Mouse (Mus musculus): ENCODE measurements around the gene Rps11. TPM values are rescaled to one million over a fixed set of nuclear protein-coding genes. Genes with fewer than 3 reads are reported as not detected.

Rps11 gene
- total and polyA plus RNA-seq, 2 experiments from 2014 or later: 794 to 824 TPM

DNA sequence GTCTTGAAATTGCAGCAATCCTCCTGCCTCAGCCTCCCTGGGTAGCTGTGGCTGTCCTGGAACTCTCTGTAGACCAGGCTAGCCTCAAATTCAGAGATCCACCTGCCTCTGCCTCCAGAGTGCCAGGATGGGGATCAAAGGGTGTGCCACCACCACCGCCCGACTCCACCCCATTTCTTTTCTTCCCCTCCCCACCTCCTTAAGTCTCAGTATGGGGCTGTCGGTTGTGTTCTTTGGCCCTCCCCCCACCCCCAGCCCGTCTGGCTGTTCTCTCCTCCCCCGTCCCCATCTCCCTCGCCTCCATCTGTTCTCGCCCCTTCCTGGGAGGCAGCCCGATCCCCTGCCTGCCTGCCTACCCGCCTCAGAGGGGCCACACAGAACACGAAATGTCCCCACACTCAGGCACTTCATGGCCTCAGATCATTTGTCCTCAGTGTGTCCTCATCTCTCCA is 42.7 kb upstream of the Rps11 start:
- no peaks in the 10 kb centered on the region for H3K9me3 ChIP-seq (ENCODE audit: low read length)
- no peak overlapping the region for H3K4me3 ChIP-seq (ENCODE audit: low read length)
- no peak overlapping the region for H3K27ac ChIP-seq
- no peak overlapping the region for H3K9ac ChIP-seq (replicated peaks; ENCODE audit: low read length)
- no peaks in the 10 kb centered on the region for H3K36me3 ChIP-seq (ENCODE audit: insufficient read depth, low read length)
- no peak for DNase-seq (ENCODE audit: low spot score)
- peaks cover 41% of the 10 kb centered on the region for H3K27me3 ChIP-seq (ENCODE audit: insufficient read depth, low read length)
- H3K4me1 ChIP-seq (ENCODE audit: insufficient read depth, low read length): peaks cover 9% of the 10 kb centered on the region; the same call in 1 of the 2 replicates
- WGBS: 18% methylated on average over 10 of the region's 10 CpGs
- ATAC-seq: no peak
- TF ChIP-seq CTCF (IDR thresholded peaks at IDR 0.05; ENCODE audit: low read depth): no peak
- H3K4me2 ChIP-seq (ENCODE audit: low read depth, low read length): no peak overlapping the region

DNA sequence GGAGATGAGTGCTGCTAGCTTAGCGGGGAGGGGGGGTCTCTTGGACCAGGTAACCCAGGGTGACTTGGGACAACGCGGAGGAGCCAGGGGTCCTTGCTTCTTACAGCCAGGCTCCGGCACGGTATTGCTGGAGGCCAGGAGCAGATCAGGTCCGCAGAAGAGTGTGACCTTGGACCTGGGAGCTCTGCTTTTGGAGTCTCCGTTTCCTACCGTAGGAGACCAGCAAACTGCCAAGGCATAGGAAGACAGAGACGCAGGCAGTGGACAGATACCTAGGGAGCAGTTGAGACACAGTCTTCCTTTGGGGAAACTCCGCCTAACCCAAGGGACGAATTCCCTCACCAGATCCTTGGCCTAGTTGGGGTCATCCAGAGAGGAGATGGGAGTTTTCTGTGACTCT is 41.5 kb upstream of the Rps11 start:
- H3K36me3 ChIP-seq (ENCODE audit: insufficient read depth, low read length): no peaks in the 10 kb centered on the region
- H3K4me1 ChIP-seq (ENCODE audit: insufficient read depth, low read length): peaks cover 9% of the 10 kb centered on the region; the same call in 1 of the 2 replicates
- no peak for TF ChIP-seq CTCF (IDR thresholded peaks at IDR 0.05; ENCODE audit: low read depth)
- H3K4me2 ChIP-seq (ENCODE audit: low read depth, low read length): no peak overlapping the region
- H3K27me3 ChIP-seq (ENCODE audit: insufficient read depth, low read length): peaks cover 41% of the 10 kb centered on the region
- no peak for DNase-seq (ENCODE audit: low spot score)
- no peak overlapping the region for H3K27ac ChIP-seq
- ATAC-seq: no peak
- no peaks in the 10 kb centered on the region for H3K9me3 ChIP-seq (ENCODE audit: low read length)
- H3K4me3 ChIP-seq (ENCODE audit: low read length): no peak overlapping the region
- 52% methylated on average over 11 of the region's 11 CpGs for WGBS
- no peak overlapping the region for H3K9ac ChIP-seq (replicated peaks; ENCODE audit: low read length)

DNA sequence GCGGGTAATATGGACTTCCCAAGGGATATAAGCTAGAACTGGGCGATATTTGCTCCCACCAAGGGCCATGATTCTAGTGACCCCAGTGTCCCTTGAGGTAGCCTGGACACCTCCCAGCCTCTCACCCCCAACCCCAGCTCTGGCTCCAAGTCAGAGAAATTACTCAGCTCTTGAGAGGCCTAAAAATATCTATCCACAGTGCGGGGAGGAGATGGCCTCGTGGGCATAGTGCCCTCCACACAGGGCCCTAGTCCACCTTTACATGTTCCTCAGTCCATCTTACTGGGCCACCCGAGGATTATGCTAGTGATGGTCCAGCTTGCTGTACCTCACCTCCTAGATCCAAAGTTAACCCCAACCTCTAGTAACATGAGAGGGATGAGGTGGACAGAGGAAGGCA is 40.6 kb upstream of the Rps11 start:
- Histone ChIP-seq H3K9ac (replicated peaks; ENCODE audit: low read length) (no peak overlapping the region), H3K4me3 (ENCODE audit: low read length) (no peak overlapping the region), H3K4me1 (ENCODE audit: insufficient read depth, low read length) (peaks cover 9% of the 10 kb centered on the region; the same call in 1 of the 2 replicates), H3K36me3 (ENCODE audit: insufficient read depth, low read length) (0 out of 2 replicates have a peak, but pooled peaks cover 4% of the 10 kb centered on the region), H3K4me2 (ENCODE audit: low read depth, low read length) (no peak overlapping the region), H3K27me3 (ENCODE audit: insufficient read depth, low read length) (peaks cover 38% of the 10 kb centered on the region), H3K27ac (no peak overlapping the region), H3K9me3 (ENCODE audit: low read length) (no peaks in the 10 kb centered on the region)
- 67% methylated on average over 5 of the region's 5 CpGs for WGBS
- DNase-seq (ENCODE audit: low spot score): no peak
- no peak for ATAC-seq
- no peak for TF ChIP-seq CTCF (IDR thresholded peaks at IDR 0.05; ENCODE audit: low read depth)

- ATAC-seq: no peak
- Histone ChIP-seq H3K27me3 (ENCODE audit: insufficient read depth, low read length) (peaks cover 31% of the 10 kb centered on the region), H3K4me2 (ENCODE audit: low read depth, low read length) (peak within 1 kb of the TSS; percentile 58), H3K4me3 (ENCODE audit: low read length) (peak within 1 kb of the TSS; percentile 40), H3K9me3 (ENCODE audit: low read length) (no peaks in the 10 kb centered on the region), H3K27ac (no peak within 1 kb of the TSS), H3K36me3 (ENCODE audit: insufficient read depth, low read length) (0 out of 2 replicates have a peak, but pooled peaks cover 4% of the 10 kb centered on the region), H3K9ac (replicated peaks; ENCODE audit: low read length) (peak within 1 kb of the TSS; percentile 51), H3K4me1 (ENCODE audit: insufficient read depth, low read length) (peaks cover 9% of the 10 kb centered on the region; the same call in 1 of the 2 replicates)
- no peak for TF ChIP-seq CTCF (IDR thresholded peaks at IDR 0.05; ENCODE audit: low read depth)
- WGBS: 3% methylated on average over 40 of the region's 41 CpGs
- DNase-seq (ENCODE audit: low spot score): no peak
Observed at GRCm38 (mm10) chr7:45163735-45164490, 39.7 kb upstream of the Rps11 start, which contains the start of gene Slc17a7. Gene Slc17a7, plus strand, starts transcription at chr7:45163949.

GRCm38 (mm10) chr7:45162996-45163615 is 38.9 kb upstream of the Rps11 start:
- H3K9me3 ChIP-seq (ENCODE audit: low read length): no peaks in the 10 kb centered on the region
- 0 out of 2 replicates have a peak, but pooled peaks cover 4% of the 10 kb centered on the region for H3K36me3 ChIP-seq (ENCODE audit: insufficient read depth, low read length)
- peaks cover 23% of the 10 kb centered on the region for H3K27me3 ChIP-seq (ENCODE audit: insufficient read depth, low read length)
- WGBS: 75% methylated on average over 9 of the region's 9 CpGs
- ATAC-seq (no peak), DNase-seq (ENCODE audit: low spot score) (no peak)
- no peak overlapping the region for H3K4me3 ChIP-seq (ENCODE audit: low read length)
- no peak overlapping the region for H3K4me2 ChIP-seq (ENCODE audit: low read depth, low read length)
- H3K27ac ChIP-seq: no peak overlapping the region
- H3K9ac ChIP-seq (replicated peaks; ENCODE audit: low read length): no peak overlapping the region
- TF ChIP-seq CTCF (IDR thresholded peaks at IDR 0.05; ENCODE audit: low read depth): no peak
- peaks cover 4% of the 10 kb centered on the region; the same call in 1 of the 2 replicates for H3K4me1 ChIP-seq (ENCODE audit: insufficient read depth, low read length)

GRCm38 (mm10) chr7:45162551-45162950 is 38.3 kb upstream of the Rps11 start:
- peak overlapping the region; percentile 63 for H3K4me2 ChIP-seq (ENCODE audit: low read depth, low read length)
- peak overlapping the region; percentile 38; the same call in 1 of the 2 replicates for H3K9ac ChIP-seq (replicated peaks; ENCODE audit: low read length)
- WGBS: 29% methylated on average over 6 of the region's 6 CpGs
- TF ChIP-seq CTCF (IDR thresholded peaks at IDR 0.05; ENCODE audit: low read depth): no peak
- no peaks in the 10 kb centered on the region for H3K9me3 ChIP-seq (ENCODE audit: low read length)
- DNase-seq (ENCODE audit: low spot score) (no peak), ATAC-seq (no peak)
- H3K27ac ChIP-seq: 0 out of 2 replicates have a peak overlapping the region, but pooled peaks have one; percentile 32
- H3K4me3 ChIP-seq (ENCODE audit: low read length): peak overlapping the region; percentile 33
- H3K36me3 ChIP-seq (ENCODE audit: insufficient read depth, low read length): 0 out of 2 replicates have a peak, but pooled peaks cover 4% of the 10 kb centered on the region
- H3K27me3 ChIP-seq (ENCODE audit: insufficient read depth, low read length): peaks cover 18% of the 10 kb centered on the region
- no peaks in the 10 kb centered on the region; the same call in 1 of the 2 replicates for H3K4me1 ChIP-seq (ENCODE audit: insufficient read depth, low read length)

All from hindbrain, postnatal 0 days (tissue).